Mouse (Mus musculus): ENCODE results near the gene Emc3.

Emc3 gene

DNA sequence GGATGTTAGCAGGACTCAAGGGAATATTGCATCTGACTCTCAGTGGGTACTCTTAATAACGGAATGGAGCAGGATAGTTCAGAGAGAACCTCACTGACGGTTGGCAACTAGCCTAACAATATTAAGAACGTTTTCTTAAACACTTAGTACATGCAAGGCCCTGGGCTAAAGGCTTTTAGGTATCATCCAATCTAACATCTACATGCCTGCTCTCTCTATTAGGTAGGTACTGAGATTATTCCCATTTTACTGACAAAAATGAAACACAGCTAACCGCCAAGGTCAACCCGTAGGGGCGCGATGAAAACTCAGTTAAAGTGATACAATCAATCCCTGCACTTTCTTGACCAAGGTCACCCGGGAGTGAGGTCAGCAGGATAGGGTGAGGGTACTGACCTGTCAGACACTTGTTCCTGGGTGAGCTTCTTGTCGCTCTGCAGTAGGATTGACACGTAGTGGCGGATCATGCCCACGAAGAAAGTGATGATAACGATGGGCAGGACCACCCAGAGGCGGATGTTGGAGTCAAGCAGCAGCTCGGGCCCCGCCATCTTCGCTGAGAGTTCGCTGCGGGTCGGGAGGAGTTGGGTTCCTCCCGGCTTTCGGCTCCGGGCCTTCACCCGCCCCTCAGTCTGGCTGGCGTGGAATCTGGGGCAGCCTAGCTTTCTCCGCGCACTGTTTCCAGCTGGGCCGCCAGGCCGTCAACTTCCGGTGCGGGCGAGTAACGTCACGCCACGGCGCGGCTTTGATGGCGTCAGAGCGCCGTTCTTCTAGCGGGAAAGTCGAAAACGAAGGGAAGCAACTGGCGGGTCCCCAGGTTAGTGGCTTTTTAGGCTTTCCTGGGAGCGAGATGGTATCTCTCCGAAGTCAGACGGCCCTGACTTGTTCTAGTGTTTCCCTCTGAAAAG is at the start of gene Emc3, which contains the start of gene Fancd2:
TSS of gene Emc3 (minus strand) at position 721 of the 908 bp plus-strand sequence.
TSS of gene Fancd2 (plus strand) at position 751 of the 908 bp plus-strand sequence.
- peak; percentile 92 for DNase-seq (ENCODE audit: low read depth, low spot score)

GRCm38 (mm10) chr6:113579306-113579705 is 47.9 kb upstream of the Emc3 start:
- DNase-seq (ENCODE audit: low read depth, low spot score) = no peak

- DNase-seq (ENCODE audit: low read depth, low spot score) = no peak
Measured at GRCm38 (mm10) chr6:113576044-113576443, 44.6 kb upstream of the Emc3 start.

GRCm38 (mm10) chr6:113564557-113564956 is 33.1 kb upstream of the Emc3 start:
- no peak for DNase-seq (ENCODE audit: low read depth, low spot score)

GRCm38 (mm10) chr6:113559736-113560135 is 28.3 kb upstream of the Emc3 start:
- DNase-seq (ENCODE audit: low read depth, low spot score) = peak; percentile 51

DNA sequence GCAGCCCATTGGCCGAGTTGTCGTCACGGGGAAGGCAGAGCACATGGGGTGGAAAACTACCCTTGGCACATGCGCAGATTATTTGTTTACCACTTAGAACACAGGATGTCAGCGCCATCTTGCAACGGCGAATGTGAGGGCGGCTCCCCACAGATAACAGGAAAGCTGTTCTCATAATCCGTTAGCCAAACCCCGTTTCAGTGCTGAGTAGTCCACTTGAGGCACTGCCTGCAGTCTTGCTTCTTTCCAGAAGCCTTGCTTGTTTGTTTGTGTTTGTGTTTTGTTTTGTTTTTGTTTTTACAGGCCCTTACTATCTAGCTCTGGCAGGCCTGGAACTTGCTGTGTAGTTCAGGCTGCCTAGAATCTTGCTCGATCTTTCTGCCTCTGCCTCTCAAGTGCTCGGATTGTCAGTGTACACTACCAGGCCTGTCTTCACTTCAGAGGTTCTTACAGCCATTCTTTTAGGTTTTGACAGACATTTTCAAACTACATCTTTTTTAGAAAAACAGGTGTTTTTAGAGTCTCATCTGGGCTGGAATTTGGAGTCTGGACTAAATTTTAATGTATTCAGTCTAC is 12.5 kb upstream of the Emc3 start:
- DNase-seq (ENCODE audit: low read depth, low spot score) = peak; percentile 48

GRCm38 (mm10) chr6:113541610-113542009 is 10.2 kb upstream of the Emc3 start:
- peak; percentile 25 for DNase-seq (ENCODE audit: low read depth, low spot score)

- no peak for DNase-seq (ENCODE audit: low read depth, low spot score)
Measured at GRCm38 (mm10) chr6:113534886-113535285, 3.4 kb upstream of the Emc3 start.

DNA sequence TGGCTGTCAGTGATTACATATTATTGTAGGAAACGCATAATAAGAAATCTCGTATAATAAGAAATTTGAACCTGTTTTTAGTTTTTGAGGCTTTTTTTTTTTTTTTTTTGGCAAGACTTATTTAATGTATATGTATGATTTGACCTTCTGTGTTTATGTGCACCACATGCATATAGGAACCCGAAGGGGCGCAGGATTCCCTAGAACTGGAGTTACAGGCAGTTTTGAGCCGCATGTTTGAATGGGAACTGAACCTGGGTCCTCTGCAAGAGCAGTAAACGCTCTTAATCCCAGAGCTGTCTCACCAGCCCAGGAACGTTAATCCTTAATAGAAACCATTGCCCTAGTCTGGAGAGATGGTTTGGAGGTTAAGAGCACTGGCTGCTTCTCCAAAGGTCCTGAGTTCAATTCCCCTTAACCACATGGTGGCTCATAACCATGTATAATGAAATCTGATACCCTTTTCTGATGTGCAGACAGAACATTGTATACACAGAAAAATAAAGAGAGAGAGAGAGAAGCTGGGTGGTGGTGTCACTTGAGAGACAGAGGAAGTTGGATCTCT is 470 bp upstream of the Emc3 start:
- no peak for DNase-seq (ENCODE audit: low read depth, low spot score)

DNA sequence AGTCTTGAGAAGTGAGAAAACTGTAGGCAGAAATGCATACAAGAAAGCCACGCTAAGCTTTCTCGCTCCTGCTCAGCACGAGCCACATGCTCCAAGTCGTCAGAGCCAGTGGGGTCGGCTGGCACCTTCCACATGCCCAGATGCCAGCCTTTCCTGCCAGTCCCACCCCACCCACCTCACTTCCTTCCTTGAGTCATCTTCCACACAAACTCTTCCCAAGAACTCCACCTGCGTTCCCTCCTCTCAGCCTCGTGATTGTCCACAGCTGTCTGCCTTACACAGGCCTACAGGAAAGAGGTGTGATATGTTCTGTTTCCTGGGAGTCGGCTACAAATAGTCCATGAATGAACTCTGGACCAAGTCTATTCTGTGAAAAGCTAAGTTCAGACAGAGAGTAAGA is 8.0 kb downstream of the Emc3 start:
- DNase-seq (ENCODE audit: low read depth, low spot score) = no peak

- DNase-seq (ENCODE audit: low read depth, low spot score) = no peak
Measured at GRCm38 (mm10) chr6:113522310-113522709, 9.1 kb downstream of the Emc3 start.

GRCm38 (mm10) chr6:113517434-113518080 is 13.9 kb downstream of the Emc3 start:
- no peak for DNase-seq (ENCODE audit: low read depth, low spot score)

DNA sequence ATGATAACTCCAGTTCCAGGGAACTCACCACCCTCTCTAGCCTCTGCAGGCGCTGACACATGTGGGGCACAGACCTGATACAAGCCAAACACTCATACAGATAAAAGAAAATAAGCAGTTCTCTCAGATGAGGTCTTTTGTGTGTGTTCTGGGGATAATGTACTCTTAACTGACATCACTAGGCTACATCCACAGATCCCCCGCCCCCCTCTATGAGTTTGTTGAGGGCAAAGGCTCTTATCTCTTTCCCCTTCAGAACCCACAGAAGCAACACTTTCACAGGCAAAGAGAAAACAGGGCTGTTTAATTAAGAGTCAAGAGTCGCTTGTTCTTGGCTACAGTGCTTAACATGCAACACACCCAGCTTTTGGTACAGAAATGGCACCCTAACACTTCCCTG is 16.9 kb downstream of the Emc3 start:
- DNase-seq (ENCODE audit: low read depth, low spot score) = no peak

- DNase-seq (ENCODE audit: low read depth, low spot score) = no peak
Measured at GRCm38 (mm10) chr6:113513944-113514343, 17.5 kb downstream of the Emc3 start.

- no peak for DNase-seq (ENCODE audit: low read depth, low spot score)
Measured at GRCm38 (mm10) chr6:113508947-113509280, 22.5 kb downstream of the Emc3 start.

- DNase-seq (ENCODE audit: low read depth, low spot score) = peak; percentile 41
Measured at GRCm38 (mm10) chr6:113508272-113508946, 23.0 kb downstream of the Emc3 start.

DNA sequence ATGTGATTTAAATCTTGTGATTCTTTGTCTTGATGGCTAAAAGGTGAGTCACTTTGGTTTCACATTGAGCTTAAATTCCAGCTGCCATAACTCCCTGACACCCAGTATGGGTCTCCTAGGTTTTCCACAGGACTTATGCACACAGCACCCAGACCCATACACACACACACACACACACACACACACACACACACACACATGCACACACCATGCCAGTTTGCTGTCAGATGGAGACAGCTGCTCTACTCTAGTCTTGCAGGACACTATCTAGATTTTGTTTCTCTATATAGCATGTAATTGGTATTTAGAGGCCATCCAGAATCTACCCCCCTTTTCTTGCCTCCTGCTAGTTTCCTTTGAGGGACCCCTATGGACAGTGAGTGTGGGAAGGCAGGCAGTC is 24.3 kb downstream of the Emc3 start:
- no peak for DNase-seq (ENCODE audit: low read depth, low spot score)

GRCm38 (mm10) chr6:113505689-113506088 is 25.8 kb downstream of the Emc3 start:
- no peak for DNase-seq (ENCODE audit: low read depth, low spot score)

DNA sequence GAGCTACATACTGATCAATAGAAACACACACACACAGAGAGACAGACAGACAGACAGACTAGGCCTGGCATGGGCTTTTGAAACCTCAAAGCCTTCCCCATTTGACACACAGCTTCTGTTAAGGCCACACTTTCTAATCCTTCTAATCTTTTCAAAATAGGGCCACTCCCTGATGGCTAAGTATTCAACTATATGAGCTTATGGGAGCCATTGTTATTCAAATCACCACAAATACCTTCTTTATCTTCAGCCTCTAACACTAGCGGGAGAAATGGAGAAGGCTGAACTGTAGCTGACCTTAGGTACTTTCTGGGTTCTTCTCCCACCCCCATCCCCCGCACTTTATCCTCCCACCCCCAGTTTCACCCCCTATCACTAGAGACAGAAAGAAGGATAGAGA is 28.7 kb downstream of the Emc3 start:
- DNase-seq (ENCODE audit: low read depth, low spot score) = peak; percentile 95

DNA sequence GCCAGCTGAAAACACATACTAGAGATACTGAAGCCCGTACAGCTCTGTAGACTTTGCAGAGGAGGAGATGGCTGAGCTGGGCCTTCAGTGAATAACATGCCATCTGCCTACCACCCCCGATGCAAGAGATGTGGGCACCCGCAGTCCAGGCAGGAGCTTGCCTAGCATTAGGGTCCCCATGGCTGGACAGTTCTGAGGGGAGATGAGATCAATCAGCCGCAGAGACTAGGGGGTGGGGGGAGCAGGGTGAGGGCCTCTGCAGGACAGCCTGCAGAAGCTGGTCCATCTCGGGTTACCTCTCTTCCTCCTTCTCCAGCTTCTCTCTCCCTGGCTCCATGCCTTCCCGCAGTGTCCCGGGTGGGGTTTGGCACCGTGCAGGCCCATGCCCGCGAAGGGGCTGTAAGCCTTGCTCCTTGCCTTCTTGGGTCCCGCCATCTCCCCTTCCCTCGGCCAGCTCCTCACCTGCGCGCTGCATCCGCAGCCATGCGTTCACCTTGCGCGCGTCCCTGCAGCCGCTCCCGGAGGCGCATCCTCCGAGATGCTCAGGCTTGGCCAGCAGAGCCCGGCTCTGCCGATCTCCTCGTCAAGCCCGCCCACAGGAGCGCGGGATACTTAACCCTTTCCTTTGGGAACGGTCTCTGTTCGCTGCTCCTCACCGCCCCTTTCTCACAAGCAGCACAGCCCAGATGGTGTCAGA is 29.9 kb downstream of the Emc3 start, which contains the start of gene Prrt3:
TSS of gene Prrt3 (minus strand) at position 544 of the 697 bp plus-strand sequence.
- peak; percentile 91 for DNase-seq (ENCODE audit: low read depth, low spot score)

DNA sequence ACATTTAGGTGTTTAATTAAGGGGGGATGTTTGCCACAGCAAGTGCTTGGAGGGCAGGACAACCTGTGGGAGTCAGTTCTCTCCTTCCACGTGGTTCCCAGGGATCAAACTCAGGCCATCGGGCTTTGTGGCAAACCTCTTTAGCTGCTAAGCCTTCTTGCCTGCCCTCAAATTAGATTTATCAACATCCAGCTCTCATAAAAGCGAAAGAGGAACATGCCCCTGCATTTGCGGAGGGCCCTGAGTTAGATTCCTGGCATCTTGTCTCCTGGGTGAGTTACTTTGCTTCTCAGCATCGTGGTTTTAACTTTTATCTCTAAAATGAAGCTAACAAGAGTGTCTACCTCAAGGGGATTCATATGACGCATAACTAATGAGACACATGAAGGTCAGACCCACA is 32.1 kb downstream of the Emc3 start:
- DNase-seq (ENCODE audit: low read depth, low spot score) = no peak
